Mouse (Mus musculus) kidney, adult 2 months (tissue): ENCODE measurements around the gene Ccdc40.

ENCODE experiments used
- CTCF ChIP-seq: fragments of 200-500 bp; conservative IDR thresholded peaks from 2 replicates; pipeline ENCODE4 v1.5.1; 2011; ENCODE audit warnings: low read depth, mild to moderate bottlenecking, control low read depth, low read length, moderate library complexity, mixed read lengths; ENCODE audit not compliant: insufficient read depth, insufficient read length
- POLR2A ChIP-seq: fragments of 200-500 bp; IDR thresholded peaks from one replicate; pipeline ENCODE4 v1.6.1; 2011; ENCODE audit warnings: low read depth, low read length, control low read depth

DNA sequence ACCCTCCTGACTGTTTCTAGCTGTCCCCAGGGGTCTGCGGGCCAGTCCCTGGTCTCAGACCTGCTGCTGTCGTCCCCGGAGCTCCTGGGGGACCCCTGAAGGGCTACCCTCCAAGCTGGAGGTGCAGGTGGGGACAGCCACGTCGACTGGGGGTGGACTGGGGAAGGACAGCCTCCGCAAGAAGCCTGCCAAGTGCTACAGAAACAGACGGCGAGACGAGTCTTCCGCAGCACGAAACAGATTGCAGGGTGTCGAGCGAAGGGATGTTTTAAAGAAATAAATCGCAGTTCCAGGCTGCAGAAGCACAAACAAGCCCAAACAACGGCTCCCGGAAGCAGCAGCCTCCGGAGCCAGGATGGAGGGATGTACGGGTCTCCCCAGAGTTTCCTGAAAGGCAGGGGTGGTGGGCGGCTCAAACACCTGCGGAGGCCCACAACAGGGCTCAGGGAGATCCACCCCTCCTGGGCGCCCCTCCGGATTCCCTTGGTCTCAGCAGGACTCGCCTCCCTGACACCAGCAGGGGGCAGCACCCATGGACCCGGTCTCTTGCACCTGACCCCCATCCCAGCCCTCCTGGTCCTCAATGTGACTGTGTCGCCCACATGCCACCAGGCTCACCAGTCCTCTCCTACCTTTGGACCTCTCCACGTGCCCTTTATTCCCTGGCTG lies 29.7 kb upstream of the Ccdc40 start:
- TF ChIP-seq POLR2A: no peak
- peak; percentile 41 for TF ChIP-seq CTCF
